Mouse (Mus musculus) E14TG2a.4 (cell line): Measurements from ENCODE around the gene Dcaf7.

Source experiments
- CTCF ChIP-seq: conservative IDR thresholded peaks from 2 replicates; pipeline ENCODE4 v1.5.1; 2014; ENCODE audit warnings: low read length
- POU5F1 ChIP-seq: IDR thresholded peaks from 2 replicates; pipeline ENCODE4 v1.6.1; 2014; ENCODE audit warnings: low read length, borderline replicate concordance

- TF ChIP-seq CTCF: no peak
- TF ChIP-seq POU5F1: no peak
These were observed 18.7 kb downstream of the Dcaf7 start for GRCm38 (mm10) chr11:106055341-106055740.
